Mouse (Mus musculus) frontal cortex, postnatal 36 days (tissue): ENCODE measurements around the gene Fxr2.

Experiments used
- DNase-seq, 2 experiments: peaks; one replicate each; pipeline ENCODE4 v3.0.0; 2022; ENCODE audit warnings: low spot score in 2 of 2

The Fxr2 gene

GRCm38 (mm10) chr11:69657462-69657881, 24.7 kb downstream of the Fxr2 start:
- no peak for DNase-seq

DNA sequence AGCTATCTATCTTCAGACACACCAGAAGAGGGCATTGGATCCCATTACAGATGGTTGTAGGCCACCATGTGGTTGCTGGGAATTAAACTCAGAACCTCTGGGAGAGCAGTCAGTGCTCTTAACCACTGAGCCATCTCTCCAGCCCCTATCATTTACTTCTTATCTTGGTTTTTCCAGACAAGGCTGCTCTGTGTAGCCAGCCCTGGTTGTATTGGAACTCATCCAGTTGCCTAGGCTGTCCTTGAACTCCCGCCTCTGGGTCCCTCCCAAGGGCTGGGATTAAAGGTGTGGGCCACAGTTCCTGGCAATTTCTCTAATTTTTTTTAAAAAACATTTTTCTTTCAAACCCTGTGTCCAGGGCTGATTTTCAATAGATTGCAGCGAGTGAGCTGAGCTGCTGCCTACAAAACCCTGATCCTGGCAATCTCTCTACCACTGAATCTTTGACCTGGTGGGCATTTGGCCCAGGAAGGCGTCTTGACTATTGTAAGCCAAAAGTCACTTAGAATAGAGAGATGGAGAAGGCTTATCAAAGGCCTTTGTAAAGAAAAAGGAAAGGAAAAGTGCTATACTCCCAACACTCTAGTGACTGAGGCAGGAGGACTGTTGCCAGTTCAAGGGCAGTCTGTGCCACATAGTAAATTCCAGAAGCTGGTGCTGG, 28.6 kb downstream of the Fxr2 start:
- DNase-seq = no peak

- DNase-seq = peak; percentile 93
These were observed 29.6 kb downstream of the Fxr2 start, which contains the start of gene Mpdu1 for GRCm38 (mm10) chr11:69662213-69662966. TSS of gene Mpdu1 (minus strand) at chr11:69662642.

GRCm38 (mm10) chr11:69662967-69663671, 30.3 kb downstream of the Fxr2 start:
- DNase-seq = no peak

DNA sequence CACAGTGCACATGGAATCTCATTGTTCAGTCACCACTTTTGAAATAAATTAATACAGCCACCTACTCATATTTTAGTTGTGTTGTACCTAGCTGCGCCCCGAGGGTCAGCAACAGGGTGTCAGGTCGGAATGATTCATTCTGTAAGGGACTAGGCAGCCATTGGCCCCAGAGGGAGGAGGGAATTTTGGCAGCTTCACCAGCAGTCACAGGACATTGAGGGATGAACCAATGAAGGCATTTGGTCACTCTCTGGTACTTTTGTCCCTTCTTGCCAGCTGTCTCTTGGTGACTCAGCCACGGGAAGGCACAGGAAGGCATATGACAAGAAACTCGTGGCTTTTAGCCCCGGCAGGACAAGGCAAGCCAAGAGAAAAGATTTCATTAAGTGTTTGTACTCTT, 31.0 kb downstream of the Fxr2 start:
- DNase-seq = no peak

DNA sequence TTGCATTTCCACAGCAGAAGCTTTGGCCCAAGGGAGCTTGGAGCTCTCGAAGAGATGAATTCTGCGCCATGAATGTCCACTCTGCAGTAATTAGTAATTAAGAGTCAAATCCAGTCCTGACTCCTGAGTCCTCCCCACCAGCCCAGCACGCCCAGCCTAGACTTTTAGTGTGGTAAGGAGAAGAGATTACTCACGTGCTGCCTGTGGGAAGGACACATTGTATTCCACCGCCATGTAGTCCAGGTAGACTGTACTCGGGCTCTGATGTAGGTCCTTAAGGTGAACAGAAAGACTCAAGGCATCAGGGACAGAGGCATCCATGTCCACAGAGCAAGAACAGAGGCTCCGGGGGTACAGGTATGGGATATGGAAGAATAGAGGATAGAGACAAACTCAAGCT, 32.1 kb downstream of the Fxr2 start:
- no peak for DNase-seq

DNA sequence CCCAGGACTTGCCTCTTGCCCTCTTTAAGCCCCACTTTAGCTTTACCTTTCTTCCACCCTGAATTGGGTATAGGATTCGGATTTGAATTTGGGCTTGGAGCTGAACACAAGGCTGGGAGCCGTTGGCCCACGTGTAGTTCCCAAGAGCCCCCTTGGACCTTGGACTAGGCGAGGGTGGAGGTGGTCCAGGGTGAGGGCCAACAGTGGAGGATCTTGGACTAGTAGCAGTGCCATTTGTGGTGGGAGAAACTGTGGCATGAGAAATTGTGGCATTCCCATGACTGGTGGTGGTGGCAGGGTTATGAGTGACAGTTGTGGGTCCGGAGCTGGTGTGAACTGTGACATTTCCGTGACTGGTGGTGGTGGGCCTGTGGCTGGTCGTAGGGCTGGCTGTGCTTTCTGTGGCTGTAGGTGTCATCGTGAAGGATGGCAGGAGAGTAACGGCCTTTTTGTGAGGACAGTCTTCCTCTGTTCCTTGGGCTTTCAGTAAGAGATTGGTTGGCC, 32.7 kb downstream of the Fxr2 start:
- DNase-seq = no peak

- peak; percentile 66 to 78 for DNase-seq
These were observed 33.3 kb downstream of the Fxr2 start, which contains the start of gene Cd68 for GRCm38 (mm10) chr11:69665961-69666664. TSS of gene Cd68 (minus strand) at chr11:69666153.

DNA sequence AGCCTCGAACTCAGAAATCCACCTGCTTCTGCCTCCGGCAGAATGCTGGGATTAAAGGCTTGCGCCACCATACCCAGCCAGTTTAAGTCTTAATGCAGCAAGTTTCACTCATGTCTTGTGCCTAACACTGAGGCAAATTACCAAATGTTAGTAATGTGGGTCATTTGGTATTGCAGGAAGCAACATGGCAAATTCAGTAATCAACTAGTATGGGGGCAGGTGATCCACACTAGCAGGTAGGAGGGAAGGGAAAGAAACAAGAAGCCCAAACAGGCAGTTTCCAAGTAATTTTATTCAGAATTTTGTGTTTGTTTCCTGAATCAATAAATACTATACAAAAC, 33.8 kb downstream of the Fxr2 start:
- no peak for DNase-seq

- peak; percentile 87 to 88 for DNase-seq
These were observed 38.3 kb downstream of the Fxr2 start for GRCm38 (mm10) chr11:69670786-69671725.

GRCm38 (mm10) chr11:69671726-69672124, 38.9 kb downstream of the Fxr2 start:
- DNase-seq = no peak

DNA sequence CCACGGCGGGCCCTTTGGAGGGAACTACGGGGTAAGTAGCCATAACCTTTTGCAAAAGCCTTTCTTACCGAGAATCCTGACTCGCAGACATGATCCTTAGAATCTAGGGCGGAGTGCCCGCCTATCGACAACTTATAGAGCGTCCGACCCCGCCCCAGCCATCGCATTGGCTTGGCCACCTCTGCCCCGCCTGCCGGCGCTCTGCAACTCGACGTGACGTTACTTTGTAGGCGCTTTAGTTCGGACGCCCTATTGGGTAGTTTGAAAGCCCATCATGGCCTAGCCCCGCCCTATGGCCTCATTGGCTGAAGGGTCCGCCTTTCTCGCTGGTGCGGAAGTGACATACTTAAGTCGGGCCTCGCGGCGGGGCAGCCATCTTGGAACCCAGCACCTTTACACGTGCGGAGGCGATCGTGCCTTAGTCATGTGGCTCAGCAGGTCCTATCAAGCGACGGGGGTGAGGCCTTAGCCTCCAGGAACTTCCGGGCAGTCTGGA, 39.5 kb downstream of the Fxr2 start, which contains the start of gene Eif4a1:
Eif4a1 (minus strand) TSS at position 213 of the 496 bp plus-strand sequence.
- DNase-seq = peak; percentile 100

DNA sequence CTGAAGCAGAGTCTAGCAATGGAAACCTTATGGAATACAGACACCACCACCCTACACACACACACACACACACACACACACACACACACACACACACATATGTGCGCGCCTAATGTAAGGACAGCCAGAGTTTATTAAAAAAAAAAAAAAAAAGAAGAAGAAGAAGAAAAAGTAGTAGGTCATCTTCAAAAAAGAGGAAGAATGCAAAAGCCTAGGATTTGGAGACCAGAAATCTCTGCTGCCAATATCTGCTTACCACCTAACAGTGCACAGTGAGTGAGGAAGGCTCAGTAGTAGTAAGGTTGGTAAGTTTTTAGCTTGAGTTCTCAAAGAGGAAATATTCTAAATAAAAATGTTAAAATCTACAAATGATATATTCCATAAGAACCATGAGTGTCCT, 46.4 kb downstream of the Fxr2 start:
- DNase-seq = no peak

DNA sequence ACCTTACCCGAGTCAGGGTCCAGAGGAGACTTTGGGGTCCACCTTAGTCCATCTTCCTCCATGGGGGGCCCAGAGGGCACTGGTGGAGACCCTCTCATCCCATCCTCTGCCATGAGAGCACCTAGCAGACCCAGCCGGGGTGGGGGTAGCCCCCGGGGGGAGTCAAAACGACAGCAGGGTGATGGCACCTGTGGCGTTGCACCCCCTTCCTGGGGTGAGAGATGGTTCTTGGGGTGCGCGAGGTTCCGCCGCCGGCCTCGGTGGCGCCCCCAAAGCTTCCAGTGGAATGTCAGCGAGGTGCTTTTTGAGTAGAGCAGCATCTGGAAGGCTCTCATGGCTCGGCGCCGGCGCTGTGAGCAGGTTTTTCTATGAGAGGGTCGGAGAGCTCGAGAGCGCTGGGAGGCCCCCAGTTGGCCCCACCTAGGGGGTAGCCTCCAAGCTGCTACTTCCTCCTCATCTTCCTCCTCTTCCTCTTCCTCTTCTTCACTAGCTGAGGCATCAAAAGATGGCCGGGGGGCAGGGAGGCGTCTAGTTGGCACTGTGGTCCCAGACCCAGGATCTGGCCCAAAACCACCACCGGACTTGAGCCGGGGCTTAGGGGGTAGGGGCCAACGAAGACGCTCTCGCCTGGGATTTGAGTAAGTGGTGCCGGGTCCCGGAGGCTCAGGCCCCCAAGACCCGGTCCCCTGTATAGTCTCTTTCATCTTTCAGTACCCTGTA, 47.5 kb downstream of the Fxr2 start:
- DNase-seq = no peak

DNA sequence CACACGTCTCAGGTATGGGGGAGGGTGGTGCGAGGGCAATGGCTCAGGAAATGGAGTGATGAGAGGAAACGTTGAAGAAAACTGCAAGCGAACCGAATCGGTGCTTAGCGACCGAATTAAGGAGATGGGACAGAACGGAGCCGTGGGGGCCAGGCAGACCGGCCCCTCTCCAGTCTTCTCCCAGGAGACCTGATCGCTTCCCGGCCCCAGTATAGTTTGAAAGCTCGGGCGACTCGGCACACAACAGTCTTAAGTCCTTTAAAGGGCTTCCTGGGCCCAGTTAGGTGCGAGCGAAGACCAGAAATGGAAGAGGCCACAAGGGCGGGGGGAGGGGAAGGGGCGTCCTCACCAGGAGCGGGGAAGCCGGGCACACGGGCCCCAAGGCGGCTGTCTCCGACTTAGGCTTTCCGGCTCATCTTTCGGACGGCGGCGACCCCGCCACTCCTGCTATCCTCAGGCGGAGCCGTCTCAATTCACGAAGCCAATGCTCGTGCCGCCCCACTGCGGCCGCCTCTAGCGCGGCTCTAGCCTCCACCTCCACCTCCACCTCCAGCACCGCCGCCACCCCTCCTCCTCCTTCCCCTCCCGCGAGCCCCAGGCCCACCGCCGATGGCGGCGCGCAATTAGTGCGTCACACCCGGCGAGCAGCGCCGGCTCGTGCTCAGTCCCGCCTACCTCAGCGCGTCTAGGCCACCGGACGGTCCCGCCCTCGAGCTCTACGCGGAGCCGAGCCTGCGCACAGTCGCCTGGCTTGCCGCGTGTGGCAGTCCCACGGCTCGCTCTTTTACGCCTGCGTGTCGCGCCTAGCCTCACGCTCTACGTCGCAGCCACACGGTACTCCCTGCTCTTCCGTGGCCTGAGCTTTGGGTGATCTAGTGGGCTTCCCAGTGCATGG, 48.8 kb downstream of the Fxr2 start, which contains the start of gene Senp3:
Senp3 (minus strand) TSS at position 771 of the 895 bp plus-strand sequence.
- peak; percentile 97 to 99 for DNase-seq

- no peak for DNase-seq
These were observed 49.5 kb downstream of the Fxr2 start for GRCm38 (mm10) chr11:69682209-69682839.

DNA sequence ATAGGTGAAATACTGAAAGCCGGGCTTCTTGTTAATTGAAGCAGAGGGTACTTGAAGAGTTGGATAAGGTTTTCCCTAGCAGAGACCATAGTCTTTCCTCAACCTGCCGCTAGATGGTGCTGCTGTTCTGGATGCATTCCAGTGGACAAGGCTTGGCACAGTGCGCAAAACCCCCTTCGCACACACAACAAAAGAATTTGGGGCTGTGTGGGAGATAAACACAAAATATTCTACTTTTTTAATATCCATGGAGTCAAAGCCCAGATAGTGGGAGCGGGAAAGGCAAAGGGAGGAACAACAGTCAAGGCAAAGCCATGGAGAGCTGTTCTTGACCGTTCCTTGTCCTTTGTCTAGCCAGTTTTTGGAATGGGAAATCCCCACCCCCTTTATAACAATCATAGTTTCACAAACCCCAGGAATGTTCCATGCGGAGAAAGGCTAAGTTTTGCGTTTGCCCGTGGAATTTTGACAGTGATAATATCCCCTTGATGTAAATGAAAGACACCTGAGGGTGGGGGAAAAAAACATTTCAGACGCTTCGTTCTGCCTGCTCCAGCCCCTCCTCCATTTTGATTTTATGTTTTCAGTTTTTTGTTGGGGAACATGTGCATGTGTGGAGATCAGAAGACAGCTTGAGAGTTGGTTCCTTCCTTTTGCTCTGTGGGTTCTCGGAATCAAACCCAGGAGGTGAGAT, 50.2 kb downstream of the Fxr2 start:
- peak; percentile 89 to 92 for DNase-seq
